ENCODE assay signal across 16 mouse cellular contexts in genomic region chr1:70880496-70880895, GRCm38 (mm10).
"Had no signal": no experiment of that assay in that cellular context is flagged by ENCODE, and none has a peak within 500 bp of the region (broad histone marks: within the 10 kb centered on the region; RNA-seq: fewer than 3 reads in every experiment).

No protein-coding gene starts in this region.

- H3K27ac ChIP-seq: midbrain, embryonic 10.5 days; midbrain, embryonic 12.5 days; neural tube, embryonic 13.5 days; neural tube, embryonic 15.5 days had no signal

- H3K9ac ChIP-seq: lung, embryonic 14.5 days; midbrain, embryonic 12.5 days; neural tube, embryonic 13.5 days; neural tube, embryonic 15.5 days had no signal

- H3K9me3 ChIP-seq: midbrain, embryonic 10.5 days; midbrain, embryonic 12.5 days; neural tube, embryonic 13.5 days; neural tube, embryonic 15.5 days had no signal

- H3K36me3 ChIP-seq: midbrain, embryonic 10.5 days; midbrain, embryonic 12.5 days; neural tube, embryonic 13.5 days; neural tube, embryonic 15.5 days had no signal

- H3K4me2 ChIP-seq: lung, embryonic 14.5 days; midbrain, embryonic 12.5 days; neural tube, embryonic 13.5 days; neural tube, embryonic 15.5 days had no signal

- H3K4me1 ChIP-seq: neural tube, embryonic 13.5 days; neural tube, embryonic 15.5 days had no signal

- H3K27me3 ChIP-seq: midbrain, embryonic 12.5 days; neural tube, embryonic 13.5 days; neural tube, embryonic 15.5 days had no signal

- H3K4me3 ChIP-seq: midbrain, embryonic 10.5 days; midbrain, embryonic 12.5 days; myocyte; neural tube, embryonic 13.5 days; neural tube, embryonic 15.5 days had no signal

- DNase-seq: lung, adult 18-20 months; lung, embryonic 14.5 days; lung, postnatal 10 days; lung, postnatal 4 days; right cerebral cortex, adult 18-20 months; right cerebral cortex, postnatal 25 days; right cerebral cortex, postnatal 4 days; spleen, adult 18-20 months; thymus, adult 18-20 months; thymus, postnatal 14 days; thymus, postnatal 36 days had no signal
